Mouse (Mus musculus): Measurements from ENCODE around the gene Foxf2. TPM values are rescaled to one million over a fixed set of nuclear protein-coding genes. Genes with fewer than 3 reads are reported as not detected.

Gene Foxf2
- polyA plus RNA-seq, 1 experiment from 2014 or later = 21.9 TPM

- no peaks in the 10 kb centered on the region for H3K9me3 ChIP-seq (ENCODE audit: control insufficient read depth, low read depth, low read length)
- WGBS = 37% methylated on average over 9 of the region's 9 CpGs
- no peaks in the 10 kb centered on the region for H3K36me3 ChIP-seq (ENCODE audit: control insufficient read depth, insufficient read depth, low read length)
- H3K27me3 ChIP-seq (ENCODE audit: control insufficient read depth, insufficient read depth, low read length) = peaks cover 31% of the 10 kb centered on the region
- H3K27ac ChIP-seq (ENCODE audit: low read length) = no peak overlapping the region
- no peak overlapping the region for H3K4me3 ChIP-seq (ENCODE audit: low read depth, low read length)
- peaks cover 20% of the 10 kb centered on the region for H3K4me1 ChIP-seq (ENCODE audit: control insufficient read depth, insufficient read depth, low read length)
- H3K4me2 ChIP-seq (replicated peaks; ENCODE audit: low read depth, low read length) = no peak overlapping the region
- no peak overlapping the region for H3K9ac ChIP-seq (replicated peaks; ENCODE audit: low read depth, low read length)
- ATAC-seq (ENCODE audit: insufficient number of reproducible peaks, insufficient read depth, low FRiP score, low read depth) = no peak
These were observed 3.9 kb upstream of the Foxf2 start for GRCm38 (mm10) chr13:31621741-31622140.

DNA sequence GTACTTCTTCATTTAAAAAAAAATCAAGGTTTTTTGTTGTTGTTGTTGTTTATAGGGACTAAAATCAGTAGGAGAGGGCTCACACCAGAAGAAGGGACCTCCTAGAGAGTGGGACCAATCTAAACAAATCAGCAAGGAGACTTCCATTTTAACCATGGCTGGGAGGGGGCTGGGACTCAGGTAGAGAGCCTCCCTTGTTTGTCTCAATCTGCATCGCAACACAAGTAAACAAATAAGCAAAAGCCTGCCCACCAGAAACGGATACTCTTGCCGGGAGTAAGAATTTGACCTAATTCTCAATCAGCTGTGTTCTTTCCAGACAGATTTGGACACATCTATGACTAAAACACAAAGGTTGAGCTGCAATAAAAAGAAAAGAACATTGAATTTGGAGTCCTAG, 3.2 kb upstream of the Foxf2 start:
- H3K9ac ChIP-seq (replicated peaks; ENCODE audit: low read depth, low read length) = no peak overlapping the region
- no peak overlapping the region for H3K27ac ChIP-seq (ENCODE audit: low read length)
- ATAC-seq (ENCODE audit: insufficient number of reproducible peaks, insufficient read depth, low FRiP score, low read depth) = no peak
- WGBS = 22% methylated on average over 3 of the region's 3 CpGs
- peaks cover 20% of the 10 kb centered on the region for H3K4me1 ChIP-seq (ENCODE audit: control insufficient read depth, insufficient read depth, low read length)
- H3K27me3 ChIP-seq (ENCODE audit: control insufficient read depth, insufficient read depth, low read length) = peaks cover 31% of the 10 kb centered on the region
- 0 out of 2 replicates have a peak overlapping the region, but pooled peaks have one; percentile 11 for H3K4me2 ChIP-seq (replicated peaks; ENCODE audit: low read depth, low read length)
- H3K9me3 ChIP-seq (ENCODE audit: control insufficient read depth, low read depth, low read length) = no peaks in the 10 kb centered on the region
- no peak overlapping the region for H3K4me3 ChIP-seq (ENCODE audit: low read depth, low read length)
- H3K36me3 ChIP-seq (ENCODE audit: control insufficient read depth, insufficient read depth, low read length) = no peaks in the 10 kb centered on the region

DNA sequence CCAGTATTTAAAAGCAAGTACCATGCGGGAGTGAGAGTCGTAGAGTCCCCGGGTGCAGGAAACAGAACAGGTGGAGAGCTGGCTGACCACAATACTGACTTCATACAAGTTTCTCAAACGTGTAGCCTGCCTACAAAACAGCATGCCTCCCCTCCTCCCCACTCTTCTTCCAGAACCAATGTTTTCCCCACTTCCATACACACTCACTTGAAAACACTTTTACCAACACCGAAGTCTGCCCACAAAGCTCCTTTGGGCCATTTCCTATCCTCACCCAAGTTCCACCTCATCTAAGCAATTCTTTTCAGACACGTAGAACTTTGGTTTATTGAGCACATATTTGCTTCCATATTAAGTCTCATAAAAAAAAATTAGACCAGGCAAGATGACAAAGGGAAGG, 2.3 kb upstream of the Foxf2 start:
- WGBS = 19% methylated on average over 6 of the region's 6 CpGs
- Histone ChIP-seq H3K4me2 (replicated peaks; ENCODE audit: low read depth, low read length) (peak overlapping the region; percentile 86; the same call in 1 of the 2 replicates), H3K9me3 (ENCODE audit: control insufficient read depth, low read depth, low read length) (no peaks in the 10 kb centered on the region), H3K9ac (replicated peaks; ENCODE audit: low read depth, low read length) (no peak overlapping the region), H3K36me3 (ENCODE audit: control insufficient read depth, insufficient read depth, low read length) (no peaks in the 10 kb centered on the region), H3K27me3 (ENCODE audit: control insufficient read depth, insufficient read depth, low read length) (peaks cover 32% of the 10 kb centered on the region), H3K4me1 (ENCODE audit: control insufficient read depth, insufficient read depth, low read length) (peaks cover 18% of the 10 kb centered on the region), H3K4me3 (ENCODE audit: low read depth, low read length) (peak overlapping the region; percentile 56; the same call in 1 of the 2 replicates), H3K27ac (ENCODE audit: low read length) (peak overlapping the region; percentile 83; the same call in 1 of the 2 replicates)
- no peak for ATAC-seq (ENCODE audit: insufficient number of reproducible peaks, insufficient read depth, low FRiP score, low read depth)

DNA sequence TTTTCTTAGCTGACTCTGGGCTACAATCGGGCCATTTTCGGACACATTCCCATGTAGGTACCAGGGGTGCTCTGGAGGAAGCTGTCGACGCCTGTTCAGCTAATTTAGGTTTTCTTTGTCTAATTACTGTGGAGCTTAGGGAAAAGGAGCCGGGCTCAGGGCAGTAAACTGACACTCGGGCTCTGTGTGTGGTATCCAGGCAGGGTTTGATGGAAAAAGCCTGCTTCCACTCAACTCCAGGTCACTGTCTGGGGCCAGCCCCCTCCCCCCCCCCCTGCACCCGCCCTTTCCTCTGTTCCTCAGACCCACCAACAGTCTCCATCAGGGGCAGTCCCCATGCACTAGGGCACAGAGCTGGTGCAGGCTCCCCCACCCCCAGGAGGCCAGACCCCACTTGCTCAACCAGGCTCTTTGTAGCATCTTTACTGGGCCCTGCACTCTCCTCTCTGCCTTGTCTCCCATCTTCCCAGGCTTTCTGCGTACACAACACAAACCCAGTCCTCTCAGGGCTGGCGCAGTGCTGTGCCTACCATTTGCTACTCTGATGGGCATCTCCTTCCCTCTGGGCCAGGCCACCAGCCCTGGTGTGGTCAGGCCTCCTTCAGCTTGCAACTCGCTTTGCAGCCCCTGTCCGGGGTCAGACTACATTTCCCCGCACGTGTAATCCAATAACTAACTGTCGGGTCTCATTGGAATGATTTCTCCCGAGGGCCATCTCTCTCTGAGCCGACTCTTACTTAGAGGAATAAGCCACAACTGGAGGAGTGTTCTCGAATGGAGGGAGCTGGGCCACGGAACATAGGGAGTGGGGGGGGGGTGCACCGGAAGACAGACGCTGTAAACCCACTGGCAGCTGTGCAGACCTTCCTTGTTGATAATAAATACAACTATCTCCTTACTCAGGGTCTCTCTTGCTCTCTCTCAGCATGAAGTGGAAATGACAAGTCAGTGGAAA, 1.4 kb upstream of the Foxf2 start:
- WGBS = 7% methylated on average over 20 of the region's 20 CpGs
- peak overlapping the region; percentile 83 for H3K27ac ChIP-seq (ENCODE audit: low read length)
- H3K9me3 ChIP-seq (ENCODE audit: control insufficient read depth, low read depth, low read length) = no peaks in the 10 kb centered on the region
- peaks cover 13% of the 10 kb centered on the region for H3K4me1 ChIP-seq (ENCODE audit: control insufficient read depth, insufficient read depth, low read length)
- no peaks in the 10 kb centered on the region for H3K36me3 ChIP-seq (ENCODE audit: control insufficient read depth, insufficient read depth, low read length)
- H3K9ac ChIP-seq (replicated peaks; ENCODE audit: low read depth, low read length) = peak overlapping the region; percentile 29; the same call in 1 of the 2 replicates
- peaks cover 28% of the 10 kb centered on the region for H3K27me3 ChIP-seq (ENCODE audit: control insufficient read depth, insufficient read depth, low read length)
- H3K4me3 ChIP-seq (ENCODE audit: low read depth, low read length) = peak overlapping the region; percentile 56
- H3K4me2 ChIP-seq (replicated peaks; ENCODE audit: low read depth, low read length) = peak overlapping the region; percentile 86
- no peak for ATAC-seq (ENCODE audit: insufficient number of reproducible peaks, insufficient read depth, low FRiP score, low read depth)

GRCm38 (mm10) chr13:31624966-31625332, 667 bp upstream of the Foxf2 start:
- peak overlapping the region; percentile 56 for H3K4me3 ChIP-seq (ENCODE audit: low read depth, low read length)
- peaks cover 5% of the 10 kb centered on the region for H3K4me1 ChIP-seq (ENCODE audit: control insufficient read depth, insufficient read depth, low read length)
- ATAC-seq (ENCODE audit: insufficient number of reproducible peaks, insufficient read depth, low FRiP score, low read depth) = peak; percentile 3; the same call in 1 of the 2 replicates
- H3K27ac ChIP-seq (ENCODE audit: low read length) = peak overlapping the region; percentile 83
- peak overlapping the region; percentile 86 for H3K4me2 ChIP-seq (replicated peaks; ENCODE audit: low read depth, low read length)
- H3K27me3 ChIP-seq (ENCODE audit: control insufficient read depth, insufficient read depth, low read length) = peaks cover 21% of the 10 kb centered on the region
- H3K9ac ChIP-seq (replicated peaks; ENCODE audit: low read depth, low read length) = peak overlapping the region; percentile 29
- H3K36me3 ChIP-seq (ENCODE audit: control insufficient read depth, insufficient read depth, low read length) = no peaks in the 10 kb centered on the region
- no peaks in the 10 kb centered on the region for H3K9me3 ChIP-seq (ENCODE audit: control insufficient read depth, low read depth, low read length)
- WGBS = 2% methylated on average over 13 of the region's 13 CpGs

DNA sequence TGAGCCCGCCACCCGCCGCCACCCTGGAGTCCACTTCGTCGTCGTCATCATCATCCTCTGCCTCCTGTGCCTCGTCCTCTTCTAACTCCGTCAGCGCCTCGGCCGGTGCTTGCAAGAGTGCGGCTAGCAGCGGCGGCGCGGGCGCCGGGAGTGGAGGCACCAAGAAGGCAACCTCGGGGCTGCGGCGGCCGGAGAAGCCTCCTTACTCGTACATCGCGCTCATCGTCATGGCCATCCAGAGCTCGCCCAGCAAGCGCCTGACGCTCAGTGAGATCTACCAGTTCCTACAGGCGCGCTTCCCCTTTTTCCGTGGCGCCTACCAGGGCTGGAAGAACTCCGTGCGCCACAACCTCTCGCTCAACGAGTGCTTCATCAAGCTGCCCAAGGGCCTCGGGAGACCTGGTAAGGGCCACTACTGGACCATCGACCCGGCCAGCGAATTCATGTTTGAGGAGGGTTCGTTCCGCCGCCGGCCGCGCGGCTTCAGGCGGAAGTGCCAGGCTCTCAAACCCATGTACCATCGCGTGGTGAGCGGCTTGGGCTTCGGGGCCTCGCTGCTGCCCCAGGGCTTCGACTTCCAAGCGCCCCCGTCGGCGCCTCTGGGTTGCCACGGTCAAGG, 676 bp downstream of the Foxf2 start:
- H3K27me3 ChIP-seq (ENCODE audit: control insufficient read depth, insufficient read depth, low read length) = peaks cover 13% of the 10 kb centered on the region; the same call in 1 of the 2 replicates
- ATAC-seq (ENCODE audit: insufficient number of reproducible peaks, insufficient read depth, low FRiP score, low read depth) = no peak

GRCm38 (mm10) chr13:31626991-31627625, 1.5 kb downstream of the Foxf2 start:
- H3K4me3 ChIP-seq (ENCODE audit: low read depth, low read length) = peak overlapping the region; percentile 56
- H3K36me3 ChIP-seq (ENCODE audit: control insufficient read depth, insufficient read depth, low read length) = no peaks in the 10 kb centered on the region
- ATAC-seq (ENCODE audit: insufficient number of reproducible peaks, insufficient read depth, low FRiP score, low read depth) = no peak
- no peaks in the 10 kb centered on the region; the same call in 1 of the 2 replicates for H3K4me1 ChIP-seq (ENCODE audit: control insufficient read depth, insufficient read depth, low read length)
- H3K9me3 ChIP-seq (ENCODE audit: control insufficient read depth, low read depth, low read length) = no peaks in the 10 kb centered on the region
- H3K27me3 ChIP-seq (ENCODE audit: control insufficient read depth, insufficient read depth, low read length) = peaks cover 11% of the 10 kb centered on the region; the same call in 1 of the 2 replicates
- peak overlapping the region; percentile 81 for H3K9ac ChIP-seq (replicated peaks; ENCODE audit: low read depth, low read length)
- peak overlapping the region; percentile 86 for H3K4me2 ChIP-seq (replicated peaks; ENCODE audit: low read depth, low read length)
- peak overlapping the region; percentile 83 for H3K27ac ChIP-seq (ENCODE audit: low read length)
- 2% methylated on average over 24 of the region's 24 CpGs for WGBS

More for the DNA sequence above, 676 bp downstream of the Foxf2 start:
- no peaks in the 10 kb centered on the region for H3K36me3 ChIP-seq (ENCODE audit: control insufficient read depth, insufficient read depth, low read length)
- H3K4me2 ChIP-seq (replicated peaks; ENCODE audit: low read depth, low read length) = peak overlapping the region; percentile 86
- peak overlapping the region; percentile 83 for H3K27ac ChIP-seq (ENCODE audit: low read length)
- under 1% methylated on average over 60 of the region's 60 CpGs for WGBS
- no peaks in the 10 kb centered on the region; the same call in 1 of the 2 replicates for H3K4me1 ChIP-seq (ENCODE audit: control insufficient read depth, insufficient read depth, low read length)
- peak overlapping the region; percentile 81 for H3K9ac ChIP-seq (replicated peaks; ENCODE audit: low read depth, low read length)
- no peaks in the 10 kb centered on the region for H3K9me3 ChIP-seq (ENCODE audit: control insufficient read depth, low read depth, low read length)
- peak overlapping the region; percentile 56 for H3K4me3 ChIP-seq (ENCODE audit: low read depth, low read length)
